Mouse (Mus musculus) 416B (cell line): ENCODE results near the gene Grik2.

Experiments used
- DNase-seq: peaks from one replicate; pipeline ENCODE4 v3.0.0; 2011; ENCODE audit warnings: low read depth

Gene Grik2

GRCm38 (mm10) chr10:49788381-49788906 is at the start of gene Grik2:
Grik2 (minus strand) TSS chr10:49788766.
- DNase-seq = no peak

DNA sequence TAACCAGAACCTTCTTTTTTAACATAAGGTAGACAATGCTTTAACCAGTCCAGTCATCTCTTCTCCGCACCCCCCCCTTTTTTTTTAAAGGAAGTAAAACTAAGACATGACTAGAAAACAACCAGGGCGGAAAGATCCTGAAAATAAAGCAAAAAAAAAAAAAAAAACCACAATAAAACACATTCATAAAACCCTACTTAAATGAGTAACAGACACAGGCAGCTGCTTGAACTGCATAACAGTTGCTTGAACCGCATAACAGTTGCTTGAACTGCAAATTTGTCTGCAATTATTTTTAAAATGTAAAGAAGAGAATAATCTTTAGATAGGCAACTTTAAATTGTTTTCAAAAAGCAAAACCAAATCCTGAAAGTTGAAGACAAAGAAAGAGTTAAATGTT is 45.8 kb upstream of the Grik2 start:
- DNase-seq = no peak

GRCm38 (mm10) chr10:49807276-49807675 is 18.7 kb upstream of the Grik2 start:
- DNase-seq = no peak

DNA sequence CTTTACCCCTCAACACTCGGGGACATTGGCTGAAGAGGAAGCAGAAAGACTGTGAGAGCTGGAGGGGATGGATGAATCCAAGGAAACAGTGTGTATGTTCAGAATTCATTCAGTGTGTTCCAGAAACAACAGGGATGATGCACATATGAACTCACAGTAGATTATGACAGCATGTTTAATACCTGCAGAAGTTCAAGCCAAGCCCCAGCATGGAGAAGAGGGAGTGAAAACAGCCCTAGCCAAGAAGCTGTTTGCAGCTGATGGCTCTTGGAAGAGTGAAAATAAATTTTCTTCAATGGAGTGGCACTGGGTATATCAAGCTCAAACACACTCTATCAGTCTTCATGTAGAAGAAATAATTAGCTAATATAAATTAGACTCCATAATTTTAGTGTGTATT is 12.4 kb upstream of the Grik2 start:
- DNase-seq = no peak

- DNase-seq = no peak
Observed at GRCm38 (mm10) chr10:49794129-49794528, 5.6 kb upstream of the Grik2 start.

DNA sequence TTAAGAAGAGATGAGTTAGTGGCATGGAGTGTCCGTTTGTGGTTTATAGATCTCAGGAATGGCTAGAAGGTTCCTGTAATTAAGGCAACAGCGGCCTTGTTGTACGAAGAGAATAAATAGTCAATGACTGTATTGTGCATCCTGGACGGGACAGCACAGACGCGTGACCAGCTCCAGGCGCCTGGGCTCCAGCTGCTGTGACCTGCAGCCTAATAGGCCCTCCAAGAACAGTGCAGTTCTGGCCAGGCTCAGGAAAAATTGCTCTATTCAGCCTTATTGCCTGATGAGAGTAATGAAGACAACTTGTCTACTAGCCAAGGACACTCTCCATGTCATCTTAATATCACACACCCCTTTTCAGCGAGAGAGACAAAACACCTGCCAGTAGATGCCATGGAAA is 1.8 kb upstream of the Grik2 start:
- DNase-seq = no peak

- no peak for DNase-seq
Observed at GRCm38 (mm10) chr10:49789711-49790110, 1.1 kb upstream of the Grik2 start.

GRCm38 (mm10) chr10:49788914-49789313 is 348 bp upstream of the Grik2 start:
- DNase-seq = no peak

GRCm38 (mm10) chr10:49786630-49787029 is 1.9 kb downstream of the Grik2 start:
- DNase-seq = no peak

DNA sequence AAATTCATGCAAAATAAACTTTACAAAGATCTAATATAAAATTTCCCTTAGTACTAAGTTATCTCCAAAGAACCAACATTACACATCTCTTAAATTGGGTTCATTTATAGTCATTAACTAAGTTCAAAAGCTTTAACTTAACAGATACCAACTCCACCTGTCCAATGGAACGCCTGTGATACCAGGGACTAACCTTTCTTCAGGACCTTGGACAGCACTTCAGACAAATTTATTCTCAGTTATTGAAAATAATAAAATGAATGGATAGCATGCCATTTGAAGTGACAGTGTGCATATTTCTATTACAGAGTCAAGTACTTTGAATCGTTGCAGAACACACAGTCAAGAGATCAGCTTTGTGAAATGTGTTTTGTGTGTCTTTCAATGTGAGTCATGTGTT is 3.1 kb downstream of the Grik2 start:
- DNase-seq = peak; percentile 25

- DNase-seq = peak; percentile 24
Observed at GRCm38 (mm10) chr10:49784831-49785230, 3.7 kb downstream of the Grik2 start.

GRCm38 (mm10) chr10:49782741-49783691 is 5.5 kb downstream of the Grik2 start:
- DNase-seq = no peak

- DNase-seq = no peak
Observed at GRCm38 (mm10) chr10:49782061-49782460, 6.5 kb downstream of the Grik2 start.

GRCm38 (mm10) chr10:49780430-49780829 is 8.1 kb downstream of the Grik2 start:
- no peak for DNase-seq

DNA sequence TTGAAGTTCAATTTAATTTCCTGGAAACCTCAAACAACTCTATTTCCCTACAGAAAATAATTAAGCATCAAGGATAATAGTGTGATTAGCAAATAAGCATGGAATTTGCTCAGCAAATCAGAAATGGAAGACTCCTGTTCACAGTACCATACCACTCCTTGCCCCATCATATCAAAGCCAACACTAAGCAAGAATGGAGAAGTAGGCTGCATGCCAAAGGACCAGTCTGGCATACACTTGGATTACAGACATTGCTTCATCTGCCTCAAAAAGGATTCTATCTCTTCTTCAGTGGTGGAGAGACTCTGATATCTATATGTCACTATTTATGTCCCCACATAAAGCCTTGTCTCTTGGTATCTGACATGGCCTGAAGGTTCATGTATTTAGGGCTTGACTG is 19.7 kb downstream of the Grik2 start:
- no peak for DNase-seq

GRCm38 (mm10) chr10:49767556-49767955 is 21.0 kb downstream of the Grik2 start:
- no peak for DNase-seq

GRCm38 (mm10) chr10:49762607-49763006 is 26.0 kb downstream of the Grik2 start:
- DNase-seq = no peak

GRCm38 (mm10) chr10:49751769-49752168 is 36.8 kb downstream of the Grik2 start:
- DNase-seq = no peak

- no peak for DNase-seq
Observed at GRCm38 (mm10) chr10:49731841-49732240, 56.7 kb downstream of the Grik2 start.

GRCm38 (mm10) chr10:49723706-49724105 is 64.9 kb downstream of the Grik2 start:
- peak; percentile 57 for DNase-seq

DNA sequence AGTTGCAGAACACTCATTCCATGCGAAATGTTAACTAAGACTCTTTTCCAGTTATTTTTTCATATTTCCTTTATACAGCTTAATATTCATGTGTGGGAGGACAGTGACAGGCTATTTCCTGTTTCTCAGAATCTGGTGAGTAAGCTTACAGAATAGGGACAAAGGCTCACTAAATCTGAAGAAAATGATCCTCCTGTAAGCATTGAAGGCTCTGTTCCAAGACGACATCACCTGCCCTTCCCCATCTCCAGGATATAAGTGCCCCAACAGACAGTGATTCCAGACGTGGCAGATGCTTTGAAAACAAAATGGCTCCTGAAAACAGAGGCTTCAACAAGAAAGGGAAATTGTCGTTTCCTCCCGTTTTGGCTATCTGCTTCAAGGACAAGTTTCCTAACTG is 71.7 kb downstream of the Grik2 start:
- DNase-seq = no peak

GRCm38 (mm10) chr10:49709748-49710147 is 78.8 kb downstream of the Grik2 start:
- DNase-seq = no peak

DNA sequence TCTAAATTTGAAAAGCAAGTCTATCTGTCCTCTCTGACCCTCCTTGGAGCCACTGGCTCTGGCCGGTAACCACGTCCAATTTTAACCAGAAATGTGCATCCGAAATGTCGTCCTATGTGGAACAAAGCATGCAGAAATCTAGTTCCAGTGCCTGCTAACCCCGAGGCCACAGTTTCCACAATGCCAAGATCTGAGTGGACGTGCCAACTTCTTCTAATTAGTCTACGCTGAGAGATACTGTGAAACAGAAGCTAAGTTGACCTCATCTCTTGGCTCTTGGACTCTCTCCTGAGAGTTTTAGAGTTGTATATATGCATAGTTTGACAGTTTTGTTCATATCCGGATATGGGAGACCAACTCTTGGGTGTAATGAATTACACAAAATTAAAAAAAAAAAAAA is 84.1 kb downstream of the Grik2 start:
- DNase-seq = no peak

DNA sequence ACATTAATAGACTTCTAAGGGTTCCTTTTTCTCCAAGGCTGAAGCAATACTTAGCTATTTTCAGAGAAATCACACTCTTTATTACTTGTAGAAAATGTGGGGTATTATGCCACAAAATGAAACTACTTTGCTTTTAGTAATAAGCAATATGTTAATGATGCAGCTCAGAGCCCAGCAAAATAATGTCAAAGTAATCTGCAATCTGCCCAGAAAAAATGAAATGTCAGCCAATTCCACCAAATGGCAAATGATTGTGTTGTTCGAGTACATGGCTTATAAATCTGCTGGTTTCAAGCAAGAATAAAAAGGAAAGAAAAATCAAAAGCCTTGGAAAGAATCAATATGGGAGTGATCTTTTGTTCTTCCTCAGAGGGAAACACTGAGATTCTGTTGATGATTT is 136.2 kb downstream of the Grik2 start:
- DNase-seq = no peak
